Mouse (Mus musculus): Measurements from ENCODE around the gene Pax6. TPM values are rescaled to one million over a fixed set of nuclear protein-coding genes. Genes with fewer than 3 reads are reported as not detected.

Pax6 gene
- not detected in 2 replicates for polyA plus RNA-seq (2012; rRNA removed)

GRCm38 (mm10) chr2:105668271-105669270 is at the start of gene Pax6:
Pax6 (plus strand) TSS chr2:105668900.

Other genes starting within 250 kb of the Pax6 start
- gene Elp4, start 235.7 kb downstream of the Pax6 start, polyA plus RNA-seq (2012; rRNA removed), result 3.5 and 5.1 TPM in 2 replicates
- gene Immp1l, start 235.7 kb downstream of the Pax6 start, polyA plus RNA-seq (2012; rRNA removed), result 22.7 and 25.0 TPM in 2 replicates